Mouse (Mus musculus): ENCODE results near the gene Traf2.

Gene Traf2

DNA sequence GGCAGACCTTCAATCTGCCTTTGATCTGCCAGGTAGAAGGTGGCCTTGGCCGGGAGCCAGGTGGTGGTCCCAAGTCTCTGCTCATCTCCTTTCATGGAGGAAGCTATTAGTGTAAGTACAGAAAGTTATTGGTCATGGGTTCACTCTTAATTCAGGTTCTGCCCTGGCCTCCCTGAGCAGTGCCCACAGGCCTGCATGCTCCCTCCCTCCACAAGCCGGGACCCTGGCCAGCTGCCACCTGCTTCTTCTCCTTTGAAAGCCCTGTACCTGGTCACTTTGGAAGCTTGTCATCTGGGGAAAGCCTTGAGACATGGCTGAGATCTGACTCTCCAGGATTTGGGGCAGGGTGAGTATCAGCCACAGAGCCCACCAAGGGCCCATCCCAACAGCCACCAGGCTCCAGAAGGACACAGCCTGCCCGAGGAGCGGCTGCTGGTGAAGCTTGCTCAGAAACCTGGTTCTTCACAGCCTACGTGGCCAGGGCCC lies 53.2 kb downstream of the Traf2 start, which contains the start of gene Lcn12:
TSS of gene Lcn12 (minus strand) at position 436 of the 486 bp plus-strand sequence.
- no peak for DNase-seq (ENCODE audit: low spot score)

DNA sequence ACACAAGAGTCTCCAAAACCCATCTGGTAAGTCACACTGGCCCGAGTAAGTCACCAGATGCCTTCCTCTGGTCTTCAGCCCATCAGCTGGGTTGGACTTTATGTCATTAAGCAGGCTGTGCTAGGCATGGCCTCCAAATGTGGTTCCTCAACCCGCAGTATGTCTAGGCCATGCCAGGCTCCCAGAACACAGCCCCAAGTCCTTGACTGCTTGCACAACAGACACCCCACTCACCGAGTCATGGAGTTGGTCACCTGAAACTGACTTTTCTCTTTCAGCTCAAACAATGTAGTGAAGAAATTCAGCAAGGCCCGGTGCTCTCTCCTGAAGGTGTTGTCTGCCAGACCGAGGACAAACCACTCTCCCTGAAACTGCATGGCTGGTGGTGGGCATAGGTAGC lies 53.8 kb downstream of the Traf2 start:
- no peak for DNase-seq (ENCODE audit: low spot score)

DNA sequence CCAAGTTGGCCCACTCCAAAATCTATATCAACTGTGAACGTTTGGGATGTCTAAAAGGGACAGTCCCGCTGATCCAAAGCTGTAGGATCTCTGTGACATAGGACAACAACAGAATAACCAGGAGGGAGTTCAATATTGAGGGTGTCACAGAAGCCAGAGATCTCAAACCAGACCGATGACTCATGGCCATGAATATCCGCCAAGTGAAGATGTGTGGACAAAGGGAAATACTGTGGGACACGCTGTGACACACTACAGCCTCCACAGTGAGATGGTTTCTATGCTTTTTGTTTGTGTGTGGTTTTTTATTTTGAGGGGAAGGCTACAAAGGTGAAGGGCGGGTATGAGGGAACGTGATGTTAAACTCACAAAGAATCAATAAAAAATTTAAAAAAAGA lies 58.1 kb downstream of the Traf2 start:
- DNase-seq (ENCODE audit: low spot score) = no peak

DNA sequence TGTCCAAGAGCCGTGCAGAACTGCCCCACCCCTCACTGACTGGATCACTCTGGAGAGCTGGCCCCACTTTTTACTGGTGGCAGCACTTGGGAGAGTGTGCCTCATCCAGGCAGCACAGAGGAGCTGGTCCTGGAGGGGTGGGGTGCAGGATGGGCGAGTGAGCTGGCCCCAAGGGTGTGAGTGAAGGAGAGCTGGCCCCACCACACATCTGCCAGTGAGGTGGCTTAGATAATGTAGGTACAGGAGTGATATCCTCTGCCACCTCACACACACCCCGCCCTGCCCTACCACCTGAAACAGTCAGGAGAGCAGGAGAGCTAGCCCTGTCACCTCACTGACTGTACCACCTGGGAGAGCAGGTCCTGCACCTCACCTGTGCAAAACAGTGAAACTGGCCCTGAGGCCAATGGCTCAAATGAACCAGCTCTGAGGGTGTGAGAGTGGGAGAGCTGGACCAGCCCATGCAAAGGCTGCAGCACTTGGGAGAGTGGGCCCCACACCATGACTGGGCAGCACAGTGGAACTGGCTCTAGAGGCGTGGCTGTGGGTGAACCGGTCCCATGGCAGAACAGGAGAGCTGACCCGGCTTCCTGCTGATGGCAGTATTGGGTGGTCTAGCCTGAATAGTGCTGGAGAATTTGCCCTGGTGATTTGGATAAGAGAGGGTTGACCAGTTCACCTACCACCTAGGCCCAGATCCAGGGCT lies 58.6 kb downstream of the Traf2 start:
- DNase-seq (ENCODE audit: low spot score) = no peak

DNA sequence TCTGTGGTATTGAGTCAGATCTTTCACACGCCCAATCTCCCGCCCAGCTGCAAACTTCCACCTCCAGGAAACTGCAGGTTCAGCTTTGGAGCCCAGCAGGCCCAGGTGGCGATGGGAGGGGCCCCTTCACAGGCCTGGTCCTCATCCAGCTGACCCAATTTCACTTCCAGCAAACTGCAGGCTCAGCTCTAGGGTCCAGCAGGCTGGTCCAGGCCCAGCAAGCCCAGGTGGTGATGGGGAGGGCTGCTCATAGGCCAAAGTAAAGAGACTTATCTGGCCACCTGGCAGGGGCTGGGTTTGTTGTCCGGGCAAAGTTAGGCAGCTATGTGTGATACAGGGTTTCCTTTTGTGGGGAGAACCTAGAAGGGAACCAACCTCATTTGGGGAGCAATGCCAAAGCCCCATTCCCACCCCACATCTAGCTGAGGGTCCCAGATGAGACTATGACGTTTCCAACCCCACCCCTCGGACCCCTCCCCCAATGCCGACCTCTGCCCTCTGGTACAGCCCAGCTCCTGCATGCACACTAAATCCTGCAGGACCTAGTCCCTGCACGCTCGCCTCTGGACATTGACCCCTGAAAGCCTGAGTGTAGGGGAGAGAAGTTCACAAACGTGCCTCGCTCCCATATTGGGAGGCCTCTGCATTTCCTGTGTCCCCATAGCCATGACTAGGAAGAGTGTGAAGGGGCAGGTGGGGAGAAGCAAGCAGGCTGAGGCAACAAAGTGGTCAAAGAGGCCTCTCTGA lies 61.7 kb downstream of the Traf2 start:
- DNase-seq (ENCODE audit: low spot score) = no peak

DNA sequence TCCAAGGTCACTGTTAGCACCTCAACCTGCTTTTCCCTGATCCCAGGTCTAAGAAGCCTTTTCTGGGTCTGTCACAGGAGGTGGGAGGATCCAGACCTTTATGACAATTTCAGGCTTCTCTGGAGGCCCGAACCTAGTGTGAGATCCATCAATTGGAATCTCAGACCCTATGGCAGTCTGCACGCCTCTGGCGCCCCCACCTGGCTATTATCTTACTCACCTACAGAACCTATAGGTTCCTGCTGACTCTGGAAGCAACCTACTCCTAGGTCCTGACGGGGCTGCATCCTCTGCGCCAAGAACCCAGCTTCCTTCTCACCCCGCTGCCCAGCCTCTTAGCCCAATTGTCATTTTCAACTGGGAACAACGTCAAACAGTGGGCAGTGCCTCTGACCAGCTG lies 63.8 kb downstream of the Traf2 start:
- DNase-seq (ENCODE audit: low spot score) = no peak

DNA sequence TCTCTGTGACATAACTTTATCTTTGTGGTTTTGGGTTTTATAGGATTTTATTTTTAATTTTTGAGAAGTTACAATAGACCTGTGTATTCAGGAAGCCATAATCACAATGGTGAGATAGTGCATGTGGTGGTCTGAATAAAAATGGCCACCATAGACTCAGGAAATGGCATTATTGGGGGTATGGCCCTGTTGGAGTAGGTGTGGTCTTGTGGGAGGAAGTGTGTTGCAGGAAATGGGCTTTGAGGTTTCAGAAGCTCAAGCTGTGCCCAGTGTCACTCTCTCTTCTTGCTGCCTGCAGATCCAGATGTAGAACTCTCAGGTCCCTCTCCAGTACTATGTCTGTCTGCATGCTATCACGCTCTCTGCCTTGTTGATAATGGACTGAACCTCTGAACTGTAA lies 66.2 kb downstream of the Traf2 start:
- DNase-seq (ENCODE audit: low spot score) = no peak

DNA sequence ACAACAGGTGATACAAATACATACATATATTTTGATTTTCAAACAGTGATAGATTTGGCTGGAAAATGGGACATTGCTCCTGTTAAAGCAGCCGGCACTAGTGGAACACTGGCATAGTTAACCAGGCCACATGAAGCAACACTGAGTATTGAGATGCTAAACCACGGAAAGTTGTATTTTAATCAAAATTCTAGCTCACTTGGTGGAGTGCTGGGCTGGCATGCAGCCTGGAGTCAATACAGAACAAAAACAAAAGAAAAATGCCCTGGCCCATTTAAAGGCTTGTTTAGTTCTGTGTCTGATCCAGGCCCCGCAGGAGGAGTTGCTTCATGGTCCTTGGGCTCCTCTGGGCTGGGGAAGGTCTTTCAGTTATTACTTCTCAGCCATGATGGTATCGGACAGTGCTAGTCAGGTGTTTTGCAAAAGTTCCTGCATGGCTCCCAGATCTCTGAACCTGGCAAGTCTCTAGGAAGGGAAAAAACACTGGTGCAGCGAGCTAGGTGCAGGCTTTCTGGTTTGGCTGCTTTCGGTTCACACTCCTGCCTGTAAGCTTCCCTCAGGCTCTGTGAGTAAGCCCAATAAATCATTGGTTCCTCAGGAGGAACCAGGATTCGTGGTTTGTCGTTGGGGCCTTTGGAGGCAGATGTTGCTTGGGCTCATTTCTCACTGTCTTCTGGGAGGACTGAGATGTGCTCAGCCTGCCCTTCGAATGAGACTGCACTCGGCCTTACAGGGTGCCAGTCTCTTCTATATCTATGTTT lies 67.0 kb downstream of the Traf2 start:
- DNase-seq (ENCODE audit: low spot score) = no peak

DNA sequence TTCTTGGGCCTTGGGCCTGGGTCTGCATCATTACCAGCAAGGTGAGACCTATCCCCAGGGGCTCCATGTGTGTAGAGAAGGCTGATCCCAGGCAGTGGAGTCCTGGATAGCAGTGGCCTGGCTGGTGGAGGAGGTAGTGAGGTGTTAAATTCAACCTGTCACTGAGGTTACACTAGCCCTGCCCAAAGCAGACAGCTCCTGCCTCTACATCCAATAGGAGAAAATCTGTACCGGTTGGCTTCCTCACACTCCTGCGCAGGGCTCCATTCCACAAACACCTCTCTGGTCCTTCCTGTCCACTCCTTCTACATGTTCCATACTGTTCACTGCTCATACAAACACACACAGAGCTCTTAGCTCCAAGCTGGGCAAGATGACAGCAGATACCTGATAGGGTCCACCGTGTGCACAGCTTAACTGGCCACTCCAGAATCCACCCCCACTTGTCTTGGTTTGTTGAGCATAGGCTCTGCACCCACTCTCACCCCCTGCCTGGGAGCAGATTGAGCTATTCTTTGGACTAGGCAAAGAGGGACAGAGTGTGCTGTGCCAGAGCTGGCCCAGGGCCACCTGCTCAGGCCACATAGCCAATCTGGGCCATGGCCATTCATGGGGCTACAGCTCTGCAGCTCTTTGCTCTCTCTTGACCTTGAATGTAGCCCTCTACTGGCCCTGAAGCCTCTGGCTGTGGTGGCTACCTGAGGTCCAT lies 68.6 kb downstream of the Traf2 start:
- DNase-seq (ENCODE audit: low spot score) = no peak

DNA sequence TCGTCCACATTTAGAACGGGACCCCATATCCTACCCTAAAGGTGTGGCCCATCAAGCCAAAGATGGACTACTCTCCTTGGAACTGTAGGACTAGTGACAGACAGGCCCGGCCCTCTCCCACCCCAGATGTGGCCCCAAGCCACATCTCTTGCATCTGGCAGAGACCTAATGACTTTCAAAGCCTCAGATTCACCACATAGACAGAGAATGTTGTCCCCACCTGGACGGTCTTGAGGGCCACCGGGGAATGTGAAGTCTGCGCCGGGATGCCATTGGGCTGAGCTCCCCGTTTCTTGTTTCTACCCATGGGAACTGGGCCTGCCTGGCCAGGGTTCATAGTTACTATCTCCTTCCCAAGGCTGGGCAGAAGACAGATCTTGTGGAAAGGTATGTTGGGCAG lies 69.2 kb downstream of the Traf2 start:
- DNase-seq (ENCODE audit: low spot score) = no peak

DNA sequence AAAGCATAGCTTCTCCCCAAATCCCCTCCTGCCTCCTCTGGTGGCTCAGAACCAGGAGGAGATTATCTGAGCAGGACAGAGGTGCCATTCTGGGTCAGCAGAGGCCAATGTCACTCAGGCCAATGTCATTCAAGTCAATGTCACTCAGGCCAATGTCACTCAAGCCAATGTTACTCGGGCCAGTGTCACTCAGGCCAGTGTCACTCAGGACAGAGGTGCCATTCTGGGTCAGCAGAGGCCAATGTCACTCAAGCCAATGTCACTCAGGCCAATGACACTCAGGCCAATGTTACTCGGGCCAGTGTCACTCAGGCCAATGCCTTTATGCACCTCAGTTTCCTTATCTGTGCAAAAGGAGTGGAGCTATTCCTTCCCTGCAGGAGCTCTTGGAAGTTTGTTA lies 74.2 kb downstream of the Traf2 start:
- DNase-seq (ENCODE audit: low spot score) = no peak

DNA sequence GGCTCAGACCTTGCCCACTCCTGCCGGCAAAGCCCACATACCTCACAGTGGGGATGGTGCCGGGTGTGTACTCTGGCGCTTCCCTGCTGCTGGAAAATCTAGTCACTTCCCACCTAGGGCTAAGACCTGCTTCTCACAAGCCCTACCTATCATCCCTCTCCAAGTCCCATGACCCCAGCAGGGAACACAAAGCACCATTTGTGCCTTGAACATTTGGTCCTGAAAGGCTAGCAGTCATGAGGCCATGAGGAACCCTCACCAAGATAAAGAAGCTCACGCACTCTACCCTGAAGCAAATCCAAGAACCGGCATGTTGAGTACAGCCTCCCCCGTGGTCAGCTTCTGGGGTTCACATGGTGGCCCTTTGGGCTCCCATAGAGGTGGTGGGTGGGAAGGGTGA lies 76.8 kb downstream of the Traf2 start, which contains the start of gene Ptgds:
TSS of gene Ptgds (minus strand) at position 78 of the 400 bp plus-strand sequence.
- DNase-seq (ENCODE audit: low spot score) = no peak

DNA sequence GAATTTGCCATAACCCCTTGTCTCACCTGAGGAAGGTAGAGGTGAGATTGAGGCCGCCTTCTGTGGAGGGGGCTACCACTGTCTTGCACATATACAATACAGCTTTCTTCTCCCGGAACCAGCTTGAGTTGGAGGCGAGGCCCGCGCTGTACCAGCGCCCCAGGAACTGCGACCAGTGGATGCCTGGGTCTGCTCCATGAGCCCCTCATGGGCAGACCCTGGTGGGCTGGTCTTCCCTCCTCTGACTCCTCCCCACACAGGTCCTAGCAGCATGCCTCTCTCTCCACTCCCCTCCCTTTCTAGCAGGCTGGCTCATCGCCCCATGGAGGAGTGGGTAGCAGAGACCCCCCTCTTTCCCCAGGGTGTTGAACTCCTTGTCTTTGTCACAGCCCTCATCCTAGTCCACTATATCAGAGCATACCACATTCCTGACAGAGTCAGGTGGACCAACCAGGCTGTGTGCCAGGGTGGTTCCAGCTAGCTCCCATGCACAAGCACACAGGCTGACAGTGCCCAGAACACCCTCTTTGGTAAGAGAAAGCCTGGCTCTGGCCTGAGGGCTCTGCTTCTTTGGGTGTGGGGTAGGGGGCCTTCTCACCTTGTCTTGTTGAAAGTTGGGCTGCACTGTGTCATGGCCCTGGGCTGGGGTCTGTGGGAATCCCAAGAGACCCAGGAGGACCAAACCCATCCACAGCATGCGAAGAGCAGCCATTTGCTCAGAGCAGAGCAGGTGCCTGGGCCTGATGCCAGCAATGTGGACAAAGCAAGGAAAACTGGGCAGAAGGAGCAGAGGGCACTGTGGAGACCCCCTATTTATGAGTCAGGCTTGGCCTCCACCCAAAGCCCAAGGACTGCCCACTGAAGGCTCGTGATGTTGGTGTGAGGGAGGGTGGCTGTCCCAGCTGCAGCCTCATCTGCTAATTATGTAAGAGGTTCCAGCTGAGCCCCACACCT lies 77.5 kb downstream of the Traf2 start:
- no peak for DNase-seq (ENCODE audit: low spot score)
